Mouse (Mus musculus) heart, embryonic 11.5 days (tissue): ENCODE data around the gene Cdyl. TPM values are rescaled to one million over a fixed set of nuclear protein-coding genes. Genes with fewer than 3 reads are reported as not detected.

Experiments
- ATAC-seq: fragments of 200-750 bp; cut with Nextera tagmentation; replicated peaks from 2 replicates; pipeline ENCODE4 v1.8.0; 2017; ENCODE audit warnings: moderate library complexity; ENCODE audit not compliant: insufficient number of reproducible peaks, low FRiP score, low TSS enrichment
- H3K27ac ChIP-seq: fragments of 300-500 bp; sonication (generic); 2 replicates; pipeline ENCODE4 v1.5.1; 2014; ENCODE audit warnings: mild to moderate bottlenecking, low read depth, low read length
- H3K27me3 ChIP-seq: fragments of 300-500 bp; sonication (generic); 2 replicates; pipeline ENCODE4 v1.6.1; 2014; ENCODE audit warnings: mild to moderate bottlenecking, low read length, mixed read lengths; ENCODE audit not compliant: control insufficient read depth, insufficient read depth
- H3K36me3 ChIP-seq: fragments of 300-500 bp; sonication (generic); 2 replicates; pipeline ENCODE4 v1.6.1; 2014; ENCODE audit warnings: mild to moderate bottlenecking, low read length, moderate library complexity, mixed read lengths; ENCODE audit not compliant: control insufficient read depth, insufficient read depth
- H3K4me1 ChIP-seq: fragments of 300-500 bp; sonication (generic); 2 replicates; pipeline ENCODE4 v1.6.1; 2014; ENCODE audit warnings: low read length; ENCODE audit not compliant: control insufficient read depth, insufficient read depth
- H3K4me2 ChIP-seq: fragments of 300-500 bp; sonication (generic); 2 replicates; pipeline ENCODE4 v1.6.1; 2014; ENCODE audit warnings: mild to moderate bottlenecking, moderate library complexity
- H3K4me3 ChIP-seq: fragments of 300-500 bp; sonication (generic); 2 replicates; pipeline ENCODE4 v1.5.1; 2014; ENCODE audit warnings: low read depth, low read length
- H3K9ac ChIP-seq: fragments of 300-500 bp; sonication (generic); 2 replicates; pipeline ENCODE4 v1.6.1; 2014; ENCODE audit warnings: mild to moderate bottlenecking, low read depth, low read length, moderate library complexity
- H3K9me3 ChIP-seq: fragments of 300-500 bp; sonication (generic); replicated peaks from 2 replicates; pipeline ENCODE4 v1.6.1; 2016; ENCODE audit warnings: low read length; ENCODE audit not compliant: control insufficient read depth
- WGBS: fragments of 180-500 bp; shearing (Covaris S2); extraction: QIAGEN DNeasy Blood & Tissue Kit; methylation state at CpG from one replicate; pipeline ENCODE4 v1.1.7; 2014; ENCODE audit not compliant: insufficient replicate concordance; 5-methylcytosine and 5-hydroxymethylcytosine counted together
- polyA plus RNA-seq: library from polyadenylated mRNA; unstranded; fragments of >200 nt; fragmentation: Nextera tagmentation; extraction: Ambion mirVana; gene quantifications from 2 replicates; pipeline ENCODE4 v1.2.1, GENCODE M21; 2014

Gene Cdyl
- polyA plus RNA-seq, 1 experiment from 2014 or later = 14.9 TPM

DNA sequence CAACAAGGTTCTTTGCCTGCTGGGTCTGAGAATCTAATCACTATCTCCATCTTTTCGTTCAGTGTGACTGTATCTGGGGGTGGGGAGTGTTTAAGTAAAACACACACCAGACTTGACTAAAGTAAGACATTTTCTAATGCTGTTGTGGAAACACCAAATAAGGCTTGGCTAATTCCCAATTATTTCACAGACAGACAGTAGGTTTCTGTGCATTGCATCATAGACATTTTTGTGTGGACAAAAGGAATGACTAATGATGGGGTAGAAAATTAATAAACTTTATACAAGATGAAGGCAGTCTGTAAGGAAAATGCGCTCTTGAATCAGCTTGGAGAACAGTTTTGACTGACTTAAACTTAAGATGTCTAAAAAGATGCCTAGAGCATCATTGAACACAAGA is 100.7 kb downstream of the Cdyl start:
- H3K27ac ChIP-seq = no peak overlapping the region
- no peaks in the 10 kb centered on the region for H3K9me3 ChIP-seq
- no peak for ATAC-seq
- H3K9ac ChIP-seq = no peak overlapping the region
- WGBS = 80% methylated on average over 2 of the region's 2 CpGs
- no peak overlapping the region for H3K4me2 ChIP-seq
- peaks cover 28% of the 10 kb centered on the region for H3K4me1 ChIP-seq
- no peaks in the 10 kb centered on the region for H3K27me3 ChIP-seq
- H3K4me3 ChIP-seq = no peak overlapping the region
- H3K36me3 ChIP-seq = 0 out of 2 replicates have a peak, but pooled peaks cover 2% of the 10 kb centered on the region

- H3K9ac ChIP-seq = no peak overlapping the region
- no peaks in the 10 kb centered on the region for H3K27me3 ChIP-seq
- no peaks in the 10 kb centered on the region for H3K9me3 ChIP-seq
- no peak overlapping the region for H3K4me2 ChIP-seq
- no peak overlapping the region for H3K4me3 ChIP-seq
- no peak for ATAC-seq
- 38% methylated on average over 3 of the region's 3 CpGs for WGBS
- H3K36me3 ChIP-seq = 0 out of 2 replicates have a peak, but pooled peaks cover 2% of the 10 kb centered on the region
- peaks cover 31% of the 10 kb centered on the region for H3K4me1 ChIP-seq
- H3K27ac ChIP-seq = peak overlapping the region; percentile 88
Observed at GRCm38 (mm10) chr13:35764559-35764958, 104.9 kb downstream of the Cdyl start.

DNA sequence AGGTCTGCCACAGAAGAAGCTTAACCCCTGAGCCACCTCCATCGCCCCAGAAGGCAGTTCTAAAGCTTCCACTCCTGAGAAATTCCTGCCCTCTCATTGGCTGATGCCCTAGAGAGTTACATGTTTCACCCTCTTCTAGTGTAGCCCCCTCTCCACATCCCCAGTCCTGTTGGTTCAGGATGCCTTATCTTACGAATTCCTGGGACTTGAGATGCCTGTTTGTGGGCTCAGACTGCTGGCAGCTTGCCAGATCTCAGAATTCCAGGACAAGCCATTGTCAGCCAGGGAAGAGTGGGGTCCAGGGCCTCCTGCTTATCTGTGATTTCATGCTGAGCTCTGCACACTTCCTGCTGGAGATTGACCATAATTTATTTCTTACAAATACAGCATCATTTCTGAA is 106.2 kb downstream of the Cdyl start:
- Histone ChIP-seq H3K4me2 (peak overlapping the region; percentile 37), H3K4me1 (peaks cover 40% of the 10 kb centered on the region), H3K4me3 (no peak overlapping the region), H3K27ac (peak overlapping the region; percentile 88), H3K27me3 (no peaks in the 10 kb centered on the region), H3K9ac (no peak overlapping the region), H3K9me3 (no peaks in the 10 kb centered on the region), H3K36me3 (0 out of 2 replicates have a peak, but pooled peaks cover 2% of the 10 kb centered on the region)
- 3% methylated on average over 2 of the region's 2 CpGs for WGBS
- peak; percentile 86 for ATAC-seq

GRCm38 (mm10) chr13:35769673-35770072 is 110.0 kb downstream of the Cdyl start:
- no peak overlapping the region for H3K4me3 ChIP-seq
- H3K36me3 ChIP-seq = no peaks in the 10 kb centered on the region
- no peaks in the 10 kb centered on the region for H3K27me3 ChIP-seq
- no peak overlapping the region for H3K9ac ChIP-seq
- H3K4me2 ChIP-seq = no peak overlapping the region
- ATAC-seq = no peak
- H3K9me3 ChIP-seq = no peaks in the 10 kb centered on the region
- 60% methylated on average over 2 of the region's 2 CpGs for WGBS
- peaks cover 41% of the 10 kb centered on the region for H3K4me1 ChIP-seq
- H3K27ac ChIP-seq = no peak overlapping the region

DNA sequence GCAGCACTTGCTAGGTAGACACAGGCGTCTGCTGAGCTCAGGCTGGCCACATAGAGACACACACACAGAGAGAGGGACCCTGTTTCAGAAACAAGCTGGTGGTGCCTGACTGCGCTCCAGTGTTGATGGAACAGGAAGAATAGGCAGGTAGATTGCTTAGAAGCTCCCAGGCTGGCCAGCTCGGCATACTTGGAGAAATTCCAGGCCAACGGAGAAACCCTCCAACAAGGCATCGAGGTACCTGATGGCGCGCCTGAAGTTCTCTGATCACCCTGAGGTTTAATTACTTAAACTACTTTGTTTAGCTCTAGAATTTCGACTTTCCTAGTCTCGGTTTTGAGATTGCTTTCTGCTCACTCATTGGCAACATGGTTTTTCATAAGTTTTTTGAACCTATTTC is 110.8 kb downstream of the Cdyl start:
- 77% methylated on average over 9 of the region's 9 CpGs for WGBS
- Histone ChIP-seq H3K9ac (no peak overlapping the region), H3K9me3 (no peaks in the 10 kb centered on the region), H3K4me3 (no peak overlapping the region), H3K4me2 (no peak overlapping the region), H3K4me1 (peaks cover 35% of the 10 kb centered on the region), H3K36me3 (no peaks in the 10 kb centered on the region), H3K27me3 (no peaks in the 10 kb centered on the region), H3K27ac (no peak overlapping the region)
- no peak for ATAC-seq

- Histone ChIP-seq H3K4me3 (no peak overlapping the region), H3K36me3 (no peaks in the 10 kb centered on the region), H3K9me3 (no peaks in the 10 kb centered on the region), H3K27ac (no peak overlapping the region), H3K27me3 (no peaks in the 10 kb centered on the region), H3K4me2 (no peak overlapping the region), H3K4me1 (peaks cover 22% of the 10 kb centered on the region), H3K9ac (no peak overlapping the region)
- 60% methylated on average over 9 of the region's 9 CpGs for WGBS
- no peak for ATAC-seq
Observed at GRCm38 (mm10) chr13:35771968-35772382, 112.3 kb downstream of the Cdyl start.

DNA sequence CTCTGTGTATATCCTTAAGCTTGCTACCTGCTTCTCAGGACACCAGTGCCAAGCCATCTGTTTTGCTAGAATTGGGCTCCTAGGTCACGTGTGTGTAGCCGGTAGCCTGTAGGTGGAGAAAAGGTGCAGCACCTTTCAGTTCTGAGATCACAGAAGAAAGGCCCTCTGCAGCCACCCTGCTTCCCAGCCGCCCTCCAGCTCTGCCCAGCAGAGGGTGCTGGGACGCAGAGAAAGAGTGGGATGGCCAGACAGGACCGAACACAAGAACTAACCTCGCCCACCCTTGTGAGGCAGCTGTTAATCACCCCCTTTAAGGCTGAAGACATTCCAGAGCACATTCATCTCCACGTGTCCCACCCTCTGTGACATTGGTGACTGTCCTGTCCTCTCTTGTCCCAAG is 114.1 kb downstream of the Cdyl start:
- 43% methylated on average over 7 of the region's 7 CpGs for WGBS

GRCm38 (mm10) chr13:35776123-35776522 is 116.5 kb downstream of the Cdyl start:
- ATAC-seq = no peak
- H3K9me3 ChIP-seq = no peaks in the 10 kb centered on the region

More for the DNA sequence above, 114.1 kb downstream of the Cdyl start:
- Histone ChIP-seq H3K27ac (no peak overlapping the region), H3K36me3 (no peaks in the 10 kb centered on the region), H3K9me3 (no peaks in the 10 kb centered on the region), H3K9ac (no peak overlapping the region), H3K4me1 (peaks cover 20% of the 10 kb centered on the region), H3K4me2 (no peak overlapping the region), H3K27me3 (no peaks in the 10 kb centered on the region), H3K4me3 (no peak overlapping the region)
- no peak for ATAC-seq

DNA sequence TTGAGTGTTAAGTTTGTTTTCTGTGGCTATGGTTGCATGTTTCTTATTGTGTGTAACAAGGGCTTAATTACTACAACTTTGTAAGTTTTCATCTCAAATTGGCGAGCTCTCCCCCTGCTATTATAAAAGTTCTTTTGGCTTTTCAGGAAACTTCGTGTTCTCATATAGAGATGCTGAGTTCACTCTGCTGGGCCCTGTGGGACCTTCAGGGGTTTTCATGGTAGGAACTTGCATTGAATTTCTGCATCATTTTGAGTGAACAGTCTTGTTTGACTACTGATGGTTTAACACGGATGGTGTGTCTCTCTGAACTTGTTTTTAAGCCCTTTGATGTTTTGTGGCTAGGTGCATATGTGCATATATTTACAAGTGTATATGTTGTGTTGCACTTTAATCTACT is 121.1 kb downstream of the Cdyl start:
- no peak overlapping the region for H3K9ac ChIP-seq
- no peaks in the 10 kb centered on the region for H3K27me3 ChIP-seq
- no peak overlapping the region for H3K4me2 ChIP-seq
- 80% methylated on average over 3 of the region's 3 CpGs for WGBS
- no peak overlapping the region for H3K27ac ChIP-seq
- peaks cover 23% of the 10 kb centered on the region for H3K4me1 ChIP-seq
- no peak overlapping the region for H3K4me3 ChIP-seq
- no peak for ATAC-seq
- no peaks in the 10 kb centered on the region for H3K9me3 ChIP-seq
- H3K36me3 ChIP-seq = no peaks in the 10 kb centered on the region

More at GRCm38 (mm10) chr13:35776123-35776522, 116.5 kb downstream of the Cdyl start:
- no peak overlapping the region for H3K9ac ChIP-seq
- H3K4me2 ChIP-seq = no peak overlapping the region
- H3K27me3 ChIP-seq = no peaks in the 10 kb centered on the region
- H3K27ac ChIP-seq = no peak overlapping the region
- H3K36me3 ChIP-seq = no peaks in the 10 kb centered on the region
- WGBS = 91% methylated on average over 7 of the region's 7 CpGs
- peaks cover 6% of the 10 kb centered on the region for H3K4me1 ChIP-seq
- H3K4me3 ChIP-seq = no peak overlapping the region
